Mouse (Mus musculus) CH12.LX (cell line): ENCODE measurements around the gene Ppil3. TPM values are rescaled to one million over a fixed set of nuclear protein-coding genes. Genes with fewer than 3 reads are reported as not detected.

Experiments
- DNase-seq: peaks from one replicate; pipeline ENCODE4 v3.0.0-alpha.2; 2013; ENCODE audit errors: extremely low read depth
- H3K27ac ChIP-seq: 2 replicates; pipeline ENCODE4 v1.5.1; 2012; ENCODE audit warnings: low read depth, mild to moderate bottlenecking, control low read depth, moderate library complexity; ENCODE audit not compliant: insufficient read depth
- H3K27me3 ChIP-seq: replicated peaks from 2 replicates; pipeline ENCODE3; 2012; ENCODE audit warnings: inconsistent platforms
- H3K36me3 ChIP-seq, 2 experiments: replicated peaks in 1 of 2; 2 replicates each; pipeline versions ENCODE3 to v1.6.1; 2012; ENCODE audit warnings: inconsistent platforms in 1 of 2, low read length in 1 of 2, mild to moderate bottlenecking in 1 of 2, mixed read lengths in 1 of 2, moderate library complexity in 1 of 2; ENCODE audit not compliant: control insufficient read depth in 1 of 2, insufficient read depth in 1 of 2
- H3K4me1 ChIP-seq, 2 experiments: 2 replicates each; pipeline ENCODE4 v1.6.1; 2012; ENCODE audit warnings: inconsistent platforms in 1 of 2, moderate library complexity in 1 of 2; ENCODE audit not compliant: insufficient read depth in 2 of 2, control insufficient read depth in 1 of 2
- H3K4me2 ChIP-seq: 2 replicates; pipeline ENCODE4 v1.6.1; 2012; ENCODE audit warnings: low read depth, mild to moderate bottlenecking, control low read depth; ENCODE audit not compliant: poor library complexity, insufficient read depth, severe bottlenecking
- H3K4me3 ChIP-seq, 3 experiments: fragments of 150-350 bp in 1 of 3; sonication (generic) in 1 of 3; replicated peaks in 1 of 3; 2 replicates each; pipeline versions ENCODE3 to v1.5.1; 2011 to 2012; ENCODE audit warnings: low read depth in 2 of 3, low read length in 2 of 3, mild to moderate bottlenecking in 2 of 3, moderate library complexity in 2 of 3, control low read depth in 1 of 3, improper control_type of control experiment in 1 of 3, inconsistent platforms in 1 of 3, mixed read lengths in 1 of 3; ENCODE audit not compliant: poor library complexity in 1 of 3
- H3K79me2 ChIP-seq: replicated peaks from 2 replicates; pipeline ENCODE4 v1.6.1; 2012; ENCODE audit warnings: mild to moderate bottlenecking, moderate library complexity; ENCODE audit not compliant: control insufficient read depth, poor library complexity, insufficient read depth, severe bottlenecking; ENCODE audit errors: extremely low read depth
- H3K9ac ChIP-seq: 2 replicates; pipeline ENCODE4 v1.6.1; 2012; ENCODE audit warnings: low read depth, mild to moderate bottlenecking, control low read depth, moderate library complexity; ENCODE audit not compliant: insufficient read depth
- H3K9me3 ChIP-seq: replicated peaks from 2 replicates; pipeline ENCODE3; 2012; ENCODE audit warnings: low read length, inconsistent platforms, mixed read lengths
- CTCF ChIP-seq, 2 experiments: IDR thresholded peaks in 1 of 2; conservative IDR thresholded peaks in 1 of 2; 2 replicates each; pipeline ENCODE4 v1.5.1; 2011 to 2012; ENCODE audit warnings: low read depth in 2 of 2, low read length in 2 of 2, improper control_type of control experiment in 1 of 2, inconsistent platforms in 1 of 2, mild to moderate bottlenecking in 1 of 2, moderate library complexity in 1 of 2
- ETS1 ChIP-seq: conservative IDR thresholded peaks from 2 replicates; pipeline ENCODE4 v1.6.1; 2012; ENCODE audit warnings: low read depth, mild to moderate bottlenecking, inconsistent platforms, low read length, improper control_type of control experiment, moderate library complexity
- GABPA ChIP-seq: IDR thresholded peaks from 2 replicates; pipeline ENCODE4 v1.6.1; 2012; ENCODE audit warnings: low read depth, low read length, improper control_type of control experiment, inconsistent platforms; ENCODE audit not compliant: insufficient replicate concordance
- IRF4 ChIP-seq: IDR thresholded peaks from 2 replicates; pipeline ENCODE4 v1.6.1; 2014; ENCODE audit warnings: low read depth, mild to moderate bottlenecking, inconsistent platforms, low read length, improper control_type of control experiment
- MAX ChIP-seq: IDR thresholded peaks from 2 replicates; pipeline ENCODE4 v1.6.1; 2011; ENCODE audit warnings: low read length, improper control_type of control experiment
- MYC ChIP-seq: IDR thresholded peaks from 2 replicates; pipeline ENCODE4 v1.6.1; 2011; ENCODE audit warnings: low read depth, mild to moderate bottlenecking, improper control_type of control experiment, low read length
- POLR2A ChIP-seq: IDR thresholded peaks from 2 replicates; pipeline ENCODE4 v1.6.1; 2011; ENCODE audit warnings: low read depth, mild to moderate bottlenecking, improper control_type of control experiment, low read length
- SIN3A ChIP-seq: IDR thresholded peaks from 2 replicates; pipeline ENCODE4 v1.6.1; 2012; ENCODE audit warnings: low read length, improper control_type of control experiment, inconsistent platforms
- TCF12 ChIP-seq: IDR thresholded peaks from 2 replicates; pipeline ENCODE4 v1.6.1; 2014; ENCODE audit warnings: low read depth, mild to moderate bottlenecking, inconsistent platforms, low read length, improper control_type of control experiment
- UBTF ChIP-seq: IDR thresholded peaks from 2 replicates; pipeline ENCODE4 v1.6.1; 2012; ENCODE audit warnings: low read depth, mild to moderate bottlenecking, inconsistent platforms, low read length, improper control_type of control experiment, moderate library complexity
- USF1 ChIP-seq: IDR thresholded peaks from 2 replicates; pipeline ENCODE4 v1.6.1; 2014; ENCODE audit warnings: low read depth, mild to moderate bottlenecking, inconsistent platforms, low read length, improper control_type of control experiment
- ZNF384 ChIP-seq: IDR thresholded peaks from 2 replicates; pipeline ENCODE4 v1.6.1; 2012; ENCODE audit warnings: low read depth, low read length, improper control_type of control experiment, inconsistent platforms
- dilution Hi-C: fragments of 300-500 bp; cut with MboI; formaldehyde crosslinking; loops from 2 replicates; pipeline ENCODE4 v1.14.3; 2020; ENCODE audit warnings: low sequenced_read_pairs; ENCODE audit not compliant: extremely low pct_unique_long_range_greater_than_20kb, extremely low pct_ligation_motif_present
- in situ Hi-C: fragments of 300-500 bp; cut with MboI; formaldehyde crosslinking; loops from 3 replicates; pipeline ENCODE4 v1.14.3; 2019; ENCODE audit warnings: low sequenced_read_pairs, low pct_ligation_motif_present, low pct_unique_long_range_greater_than_20kb, mixed read lengths
- polyA plus RNA-seq: library from polyadenylated mRNA; unstranded; fragments of >175 nt; gene quantifications from 2 replicates; pipeline ENCODE4 v1.2.1, GENCODE M21; 2012; ENCODE audit warnings: low read depth; ENCODE audit not compliant: insufficient read length
- total RNA-seq, 2 experiments: library from RNA; depleted of rRNA; stranded (reverse); fragments of 300-350 nt in 1 of 2; fragments of >200 nt in 1 of 2; gene quantifications; 2 replicates each; pipeline ENCODE4 v1.2.3; 2012 to 2014

The Ppil3 gene
- total and polyA plus RNA-seq, 3 experiments = 66.1 to 161 (median 103) TPM

DNA sequence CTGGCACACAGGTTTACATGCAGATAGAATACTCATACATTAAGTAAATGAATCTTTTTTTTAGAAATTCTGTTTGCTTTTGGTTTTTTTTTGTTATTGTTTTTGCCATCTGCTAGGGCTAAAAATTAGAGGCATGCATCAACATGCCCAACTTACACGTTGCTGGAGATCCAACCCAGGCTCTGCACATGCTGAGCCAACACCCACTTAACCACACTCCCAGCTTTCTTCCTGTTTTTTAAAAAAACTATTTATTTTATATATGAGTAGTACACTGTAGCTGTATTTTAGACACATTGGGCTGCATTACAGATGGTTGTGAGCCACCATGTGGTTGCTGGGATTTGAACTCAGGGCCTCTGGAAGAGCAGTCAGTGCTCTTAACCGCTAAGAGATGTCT lies 29.2 kb downstream of the Ppil3 start:
- peaks cover 2 to 25% of the 10 kb centered on the region in 2 experiments; a peak in 3 of 4 replicates for H3K4me1 ChIP-seq
- no peak overlapping the region for H3K9ac ChIP-seq
- H3K9me3 ChIP-seq = no peaks in the 10 kb centered on the region
- DNase-seq = no peak
- no peak overlapping the region for H3K4me2 ChIP-seq
- no peak overlapping the region for H3K4me3 ChIP-seq
- H3K36me3 ChIP-seq = peaks cover 73 to 92% of the 10 kb centered on the region in 2 experiments
- no peaks in the 10 kb centered on the region for H3K27me3 ChIP-seq
- dilution Hi-C loops = no loop called here
- H3K27ac ChIP-seq = no peak overlapping the region
- peaks cover 46% of the 10 kb centered on the region for H3K79me2 ChIP-seq
- TF ChIP-seq USF1 (no peak), SIN3A (no peak), MAX (no peak), TCF12 (no peak), GABPA (no peak), CTCF (conservative IDR thresholded peaks at IDR 0.05 in 1 of 2, IDR thresholded peaks at IDR 0.05 in 1 of 2; ENCODE audit: low read depth in 2 of 2, low read length in 2 of 2) (no peak)
- TF ChIP-seq, all 38 proteins: peak for 0
- in situ Hi-C loops = no loop called here

DNA sequence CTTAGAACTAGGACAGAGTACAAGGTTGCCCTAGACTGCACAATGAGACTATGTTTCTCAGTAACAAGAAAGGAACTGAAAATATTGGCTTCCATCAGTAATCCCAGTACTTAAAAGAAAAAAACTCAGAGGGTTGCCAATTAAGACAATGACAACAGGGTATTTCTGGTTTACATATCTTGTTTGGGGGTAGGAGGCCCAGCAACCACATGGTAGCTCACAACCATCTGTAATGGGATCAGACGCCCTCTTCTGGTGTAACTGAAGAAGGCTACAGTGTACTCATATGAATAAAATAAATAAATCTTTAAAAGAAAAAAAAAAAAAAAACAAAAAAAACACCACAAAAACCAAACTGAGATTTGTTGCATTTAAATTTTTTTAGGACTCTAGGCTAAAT lies 29.8 kb downstream of the Ppil3 start:
- Histone ChIP-seq H3K27ac (no peak overlapping the region; the same call in 1 of the 2 replicates), H3K36me3 (peaks cover 76 to 94% of the 10 kb centered on the region in 2 experiments), H3K27me3 (no peaks in the 10 kb centered on the region), H3K9ac (no peak overlapping the region), H3K4me2 (no peak overlapping the region), H3K4me1 (peaks cover 0 to 22% of the 10 kb centered on the region in 2 experiments; a peak in 1 of 4 replicates), H3K9me3 (no peaks in the 10 kb centered on the region), H3K79me2 (peaks cover 43% of the 10 kb centered on the region), H3K4me3 (no peak overlapping the region)
- no peak for DNase-seq
- dilution Hi-C loops = no loop called here
- TF ChIP-seq MYC = peak; percentile 51; the same call in 1 of the 2 replicates
- TF ChIP-seq TCF12 = no peak
- peak in 1 of 2 experiments; percentile 30; a peak in 2 of 4 replicates for TF ChIP-seq CTCF (conservative IDR thresholded peaks at IDR 0.05 in 1 of 2, IDR thresholded peaks at IDR 0.05 in 1 of 2; ENCODE audit: low read depth in 2 of 2, low read length in 2 of 2)
- TF ChIP-seq ETS1 = no peak
- TF ChIP-seq MAX = no peak
- TF ChIP-seq ZNF384 = 0 out of 2 replicates have a peak, but pooled peaks have one; percentile 29
- TF ChIP-seq IRF4 = no peak
- in situ Hi-C loops = no loop called here

DNA sequence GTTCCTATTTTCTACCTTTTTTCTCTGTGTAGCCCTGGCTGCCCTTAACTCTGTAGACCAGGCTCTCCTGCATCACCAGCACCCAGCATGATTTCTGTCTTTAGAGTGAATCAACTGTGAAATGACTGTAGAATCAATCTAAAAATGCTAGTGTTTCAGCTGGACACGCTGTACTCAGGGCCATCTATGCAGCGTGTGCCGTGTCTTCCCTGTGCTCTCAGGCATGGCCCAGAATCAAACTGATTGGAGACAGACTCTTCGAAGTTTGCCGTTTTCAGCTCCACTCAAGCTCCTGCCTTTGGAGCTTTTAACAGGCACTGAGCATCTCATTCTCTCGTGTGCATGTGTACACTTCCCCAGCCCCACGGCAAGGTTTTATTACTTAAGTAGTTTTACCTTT lies 34.5 kb downstream of the Ppil3 start:
- in situ Hi-C loops = no loop called here
- peaks cover 55 to 79% of the 10 kb centered on the region in 2 experiments for H3K36me3 ChIP-seq
- peak; percentile 19; the same call in 1 of the 2 replicates for TF ChIP-seq POLR2A
- TF ChIP-seq UBTF = no peak

More for the DNA sequence above, 34.5 kb downstream of the Ppil3 start:
- H3K4me3 ChIP-seq = no peak overlapping the region
- H3K9me3 ChIP-seq = no peaks in the 10 kb centered on the region
- no peak overlapping the region for H3K4me2 ChIP-seq
- H3K79me2 ChIP-seq = peaks cover 6% of the 10 kb centered on the region
- H3K4me1 ChIP-seq = no peaks in the 10 kb centered on the region
- no peak overlapping the region for H3K9ac ChIP-seq
- H3K27ac ChIP-seq = no peak overlapping the region
- H3K27me3 ChIP-seq = no peaks in the 10 kb centered on the region
- DNase-seq = no peak
- dilution Hi-C loops = no loop called here
